Mouse (Mus musculus): Measurements from ENCODE around the gene Cpsf6.
"Not testable (repeated sequence)": the region's sequence is repeated elsewhere in the genome, so short reads cannot be mapped to it uniquely, and the experiment has no call there.

Gene Cpsf6

GRCm38 (mm10) chr10:117399196-117399595, 19.4 kb upstream of the Cpsf6 start:
- DNase-seq, result no peak

GRCm38 (mm10) chr10:117398044-117398780, 18.4 kb upstream of the Cpsf6 start:
- DNase-seq, result no peak

- DNase-seq, result no peak
These were observed 17.4 kb upstream of the Cpsf6 start for GRCm38 (mm10) chr10:117397106-117397625.

- DNase-seq, result no peak
These were observed 16.7 kb upstream of the Cpsf6 start for GRCm38 (mm10) chr10:117396386-117397048.

- no peak for DNase-seq
These were observed 16.0 kb upstream of the Cpsf6 start for GRCm38 (mm10) chr10:117395801-117396200.

GRCm38 (mm10) chr10:117394738-117395550, 15.1 kb upstream of the Cpsf6 start:
- DNase-seq, result no peak

GRCm38 (mm10) chr10:117393891-117394395, 14.1 kb upstream of the Cpsf6 start:
- no peak for DNase-seq

GRCm38 (mm10) chr10:117393196-117393890, 13.5 kb upstream of the Cpsf6 start:
- DNase-seq, result peak; percentile 24

- DNase-seq, result no peak
These were observed 13.0 kb upstream of the Cpsf6 start for GRCm38 (mm10) chr10:117392832-117393195.

GRCm38 (mm10) chr10:117392397-117392796, 12.6 kb upstream of the Cpsf6 start:
- not testable (repeated sequence) for DNase-seq

GRCm38 (mm10) chr10:117391801-117392200, 12.0 kb upstream of the Cpsf6 start:
- no peak for DNase-seq

- no peak for DNase-seq
These were observed 11.2 kb upstream of the Cpsf6 start for GRCm38 (mm10) chr10:117391057-117391456.

- no peak for DNase-seq
These were observed 10.4 kb upstream of the Cpsf6 start for GRCm38 (mm10) chr10:117389904-117390875.

- no peak for DNase-seq
These were observed 9.5 kb upstream of the Cpsf6 start for GRCm38 (mm10) chr10:117389371-117389740.

- no peak for DNase-seq
These were observed 9.0 kb upstream of the Cpsf6 start for GRCm38 (mm10) chr10:117388637-117389370.

- DNase-seq, result not testable (repeated sequence)
These were observed 8.3 kb upstream of the Cpsf6 start for GRCm38 (mm10) chr10:117387961-117388636.

GRCm38 (mm10) chr10:117386981-117387380, 7.2 kb upstream of the Cpsf6 start:
- DNase-seq, result no peak

GRCm38 (mm10) chr10:117386261-117386660, 6.4 kb upstream of the Cpsf6 start:
- no peak for DNase-seq

GRCm38 (mm10) chr10:117385431-117385830, 5.6 kb upstream of the Cpsf6 start:
- no peak for DNase-seq

- no peak for DNase-seq
These were observed 5.2 kb upstream of the Cpsf6 start for GRCm38 (mm10) chr10:117385086-117385430.
